Mouse (Mus musculus) bone marrow macrophage, adult 2 months (primary cell): Measurements from ENCODE around the gene Bcl2l13. TPM values are rescaled to one million over a fixed set of nuclear protein-coding genes. Genes with fewer than 3 reads are reported as not detected.

ENCODE experiments used
- H3K27ac ChIP-seq: 2 replicates; pipeline ENCODE4 v1.5.1; 2012; ENCODE audit warnings: low read depth, low read length; ENCODE audit not compliant: insufficient read depth
- H3K4me1 ChIP-seq: 2 replicates; pipeline ENCODE4 v1.6.1; 2012; ENCODE audit warnings: low read length; ENCODE audit not compliant: control insufficient read depth, insufficient read depth
- H3K4me3 ChIP-seq: 2 replicates; pipeline ENCODE4 v1.5.1; 2012; ENCODE audit warnings: mild to moderate bottlenecking, low read length, moderate library complexity; ENCODE audit not compliant: insufficient read depth
- CTCF ChIP-seq: IDR thresholded peaks from 2 replicates; pipeline ENCODE4 v1.5.1; 2012; ENCODE audit warnings: low read depth, mild to moderate bottlenecking, low read length, moderate library complexity
- POLR2A ChIP-seq: IDR thresholded peaks from 2 replicates; pipeline ENCODE4 v1.6.1; 2012; ENCODE audit warnings: mild to moderate bottlenecking, low read depth, low read length, borderline replicate concordance
- polyA plus RNA-seq: library from polyadenylated mRNA; stranded (reverse); fragments of >200 nt; gene quantifications from 2 replicates; pipeline ENCODE4 v1.2.4, GENCODE M21; 2012; ENCODE audit not compliant: missing spikeins, insufficient read depth, insufficient read length

Gene Bcl2l13
- polyA plus RNA-seq, 1 experiment = 13.5 TPM

DNA sequence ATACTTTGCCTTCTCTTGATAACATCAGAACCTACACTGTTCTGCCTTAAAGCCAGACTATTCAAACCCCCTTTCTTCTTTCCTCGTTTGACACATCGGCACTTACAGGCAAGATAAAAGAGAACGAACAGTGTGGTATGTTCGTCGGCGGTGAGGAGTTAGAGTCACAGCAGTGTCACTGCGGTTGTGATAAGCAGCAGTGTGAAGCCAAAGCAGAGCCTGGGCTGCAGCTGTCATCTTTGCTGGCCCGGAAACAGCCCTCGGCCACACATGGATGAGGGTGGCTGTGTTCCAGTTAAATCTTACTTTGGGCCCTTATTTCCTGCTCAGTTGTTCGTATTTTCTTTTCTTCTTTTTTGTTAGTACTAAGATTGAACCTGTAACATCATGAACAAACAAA lies 18.4 kb downstream of the Bcl2l13 start:
- H3K4me3 ChIP-seq = no peak overlapping the region
- TF ChIP-seq POLR2A = no peak
- no peak for TF ChIP-seq CTCF
- H3K27ac ChIP-seq = no peak overlapping the region
- H3K4me1 ChIP-seq = peaks cover 2% of the 10 kb centered on the region

DNA sequence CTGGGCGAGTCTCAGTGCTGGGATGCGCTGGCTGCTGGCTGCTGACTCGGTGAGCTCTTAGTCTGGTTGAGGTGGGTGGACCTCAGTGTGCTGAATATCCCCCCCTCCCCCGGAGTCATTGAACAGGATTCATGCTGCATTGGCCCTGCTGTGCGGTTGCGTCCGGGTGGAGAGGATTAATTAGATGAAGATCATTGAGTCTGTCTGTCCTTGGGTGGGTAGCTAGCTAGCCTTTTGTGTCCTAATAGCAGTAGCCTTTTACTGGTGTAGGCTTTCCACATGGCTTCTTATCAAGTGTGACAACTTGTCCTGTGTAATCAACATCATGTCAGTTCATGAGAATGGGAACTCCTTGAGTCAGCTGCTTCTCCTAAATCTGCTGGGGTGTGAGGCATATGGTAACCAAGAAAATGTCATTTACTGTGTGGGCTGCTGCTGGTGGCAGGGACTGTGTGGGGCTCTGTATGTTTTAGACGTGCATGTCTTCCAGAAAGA lies 22.3 kb downstream of the Bcl2l13 start:
- H3K4me3 ChIP-seq = no peak overlapping the region
- TF ChIP-seq POLR2A = no peak
- TF ChIP-seq CTCF = no peak
- peaks cover 2% of the 10 kb centered on the region for H3K4me1 ChIP-seq
- no peak overlapping the region for H3K27ac ChIP-seq

DNA sequence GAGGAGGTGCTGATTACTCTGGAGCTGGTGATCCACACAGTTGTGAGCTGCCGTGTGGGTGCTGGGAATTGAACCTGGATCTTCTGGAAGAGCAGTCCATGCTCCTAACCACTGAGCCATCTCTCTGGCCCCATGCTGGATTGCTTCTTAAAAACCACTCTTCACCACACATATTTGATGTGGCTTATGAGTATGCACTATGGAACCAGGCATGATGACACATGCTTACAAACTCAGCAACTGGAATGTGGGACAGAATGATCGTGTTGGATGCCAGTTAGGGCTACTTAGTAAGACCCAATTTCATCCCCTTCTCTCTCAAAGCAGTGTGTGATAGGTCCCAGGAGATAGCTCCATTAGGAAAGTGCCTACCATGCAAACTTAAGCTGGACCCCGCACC lies 24.1 kb downstream of the Bcl2l13 start:
- no peak for TF ChIP-seq CTCF
- TF ChIP-seq POLR2A = no peak
- H3K4me3 ChIP-seq = no peak overlapping the region
- H3K27ac ChIP-seq = no peak overlapping the region
- H3K4me1 ChIP-seq = peaks cover 2% of the 10 kb centered on the region

DNA sequence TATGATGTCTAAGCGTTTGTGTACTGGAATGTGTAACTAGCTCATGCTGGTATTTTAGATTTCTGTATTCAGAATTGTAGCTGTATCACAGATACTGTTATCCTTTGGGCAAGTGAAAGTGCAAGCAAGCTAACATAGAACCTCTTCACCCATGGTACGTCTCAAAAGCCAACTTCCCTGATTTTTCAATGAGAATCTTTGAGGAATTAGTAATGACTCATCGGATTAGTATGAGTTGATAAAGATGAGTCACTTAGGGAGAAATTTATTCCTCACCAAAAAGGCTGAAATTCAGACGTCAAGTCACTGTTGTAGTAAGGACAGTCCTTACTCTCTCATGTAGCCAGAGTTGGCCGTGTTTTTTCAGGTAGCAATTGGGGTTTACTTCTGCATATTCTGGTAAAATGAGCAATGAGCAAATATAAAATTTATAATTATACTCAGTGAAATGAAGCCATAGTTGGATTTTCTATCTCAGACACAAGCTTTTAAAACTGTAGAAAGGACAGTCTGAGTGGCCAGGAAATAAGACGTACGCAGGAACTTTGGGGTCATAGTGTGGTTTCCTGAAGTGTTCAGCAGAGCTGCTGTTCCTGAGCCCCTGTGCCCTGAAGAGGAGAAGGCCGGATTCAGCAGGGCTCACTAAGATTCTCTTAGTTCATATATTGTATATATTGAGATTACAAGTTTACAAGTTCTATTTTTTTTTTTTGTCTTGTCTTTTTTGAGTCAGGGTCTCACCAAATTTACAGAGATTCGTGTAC lies 30.2 kb downstream of the Bcl2l13 start:
- no peak overlapping the region for H3K4me3 ChIP-seq
- no peak for TF ChIP-seq CTCF
- H3K4me1 ChIP-seq = peaks cover 15% of the 10 kb centered on the region
- H3K27ac ChIP-seq = no peak overlapping the region

DNA sequence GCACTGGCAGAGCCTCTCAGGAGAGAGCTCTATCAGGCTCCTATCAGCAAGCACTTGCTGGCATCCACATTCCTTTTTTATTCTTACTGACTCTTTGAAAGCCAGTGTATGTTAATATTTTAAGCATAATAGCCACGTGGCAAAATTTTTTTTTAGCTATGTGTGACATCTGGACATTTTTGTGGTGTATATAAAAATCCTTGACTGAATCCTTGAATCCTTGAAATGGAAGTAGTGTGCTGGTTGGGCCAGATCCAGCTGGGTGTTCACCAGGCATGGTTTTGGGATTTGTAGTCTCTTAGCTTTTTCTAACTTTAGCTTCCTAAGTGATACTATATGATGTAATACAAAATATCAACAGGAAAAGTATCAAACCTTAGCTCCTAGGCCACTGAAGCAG lies 32.8 kb downstream of the Bcl2l13 start:
- Histone ChIP-seq H3K4me1 (peaks cover 15% of the 10 kb centered on the region), H3K4me3 (no peak overlapping the region), H3K27ac (no peak overlapping the region)
- no peak for TF ChIP-seq POLR2A
- TF ChIP-seq CTCF = no peak

DNA sequence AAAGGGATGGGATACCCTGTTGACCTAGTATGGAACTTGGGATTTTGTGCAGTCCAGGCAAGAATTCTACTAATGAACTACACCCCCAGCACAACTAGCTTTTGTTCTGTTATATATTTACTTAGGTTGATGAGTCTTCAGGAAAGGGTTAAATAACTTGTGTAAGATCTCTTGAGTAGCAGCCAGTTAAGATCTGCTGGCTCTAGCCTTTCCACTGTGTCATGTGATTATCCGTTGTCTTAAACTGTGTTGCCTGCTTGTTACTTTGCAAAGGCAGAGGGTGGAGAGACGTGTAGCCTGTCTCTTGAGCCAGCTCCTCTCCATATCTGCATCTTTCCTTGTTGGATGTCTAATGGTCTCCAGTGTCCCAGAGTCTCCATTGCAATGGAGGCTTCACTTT lies 35.3 kb downstream of the Bcl2l13 start:
- peaks cover 7% of the 10 kb centered on the region for H3K4me1 ChIP-seq
- H3K4me3 ChIP-seq = no peak overlapping the region
- H3K27ac ChIP-seq = no peak overlapping the region
- no peak for TF ChIP-seq POLR2A
- no peak for TF ChIP-seq CTCF

DNA sequence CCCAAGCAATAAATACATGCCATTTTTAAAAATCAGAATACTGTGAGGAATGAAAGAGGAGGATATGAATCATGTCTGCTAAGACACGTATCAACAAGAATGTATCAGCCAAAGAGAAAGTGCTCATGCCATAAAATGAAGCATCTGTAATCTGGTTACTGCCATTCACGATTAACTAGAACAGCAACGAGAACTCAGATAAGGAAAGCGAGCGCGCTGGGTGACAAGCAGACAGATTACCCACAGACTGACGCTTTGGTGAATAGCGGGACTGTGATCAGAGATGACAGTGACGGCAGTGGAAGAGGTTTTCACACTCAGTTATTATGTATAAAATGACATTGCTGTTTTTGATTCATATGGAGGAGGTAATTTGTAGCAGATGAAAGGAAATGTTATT lies 37.9 kb downstream of the Bcl2l13 start:
- no peak overlapping the region for H3K4me3 ChIP-seq
- peaks cover 2% of the 10 kb centered on the region; the same call in 1 of the 2 replicates for H3K4me1 ChIP-seq
- H3K27ac ChIP-seq = no peak overlapping the region
- no peak for TF ChIP-seq POLR2A
- TF ChIP-seq CTCF = no peak

DNA sequence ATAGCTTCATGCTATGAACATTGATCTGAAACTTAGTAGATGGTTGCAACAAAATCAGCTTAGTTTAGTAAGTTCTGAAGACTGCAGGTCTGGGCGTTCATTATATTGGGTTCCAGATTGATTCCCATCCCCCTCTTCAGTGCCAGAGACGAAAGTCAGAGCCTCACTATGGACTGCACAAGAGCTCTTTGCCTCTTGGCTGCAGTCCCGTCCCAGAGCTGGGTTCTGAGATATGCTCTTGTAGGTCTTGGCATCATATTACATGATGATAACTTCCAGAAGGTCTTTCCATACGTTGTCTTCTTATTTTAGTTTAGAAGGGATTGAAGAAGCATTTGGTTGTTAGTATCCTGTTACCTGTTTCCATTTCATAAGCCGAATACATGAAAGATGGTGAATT lies 43.0 kb downstream of the Bcl2l13 start:
- TF ChIP-seq CTCF (no peak), POLR2A (no peak)
- no peak overlapping the region for H3K4me3 ChIP-seq
- H3K4me1 ChIP-seq = peaks cover 2% of the 10 kb centered on the region; the same call in 1 of the 2 replicates
- H3K27ac ChIP-seq = no peak overlapping the region

DNA sequence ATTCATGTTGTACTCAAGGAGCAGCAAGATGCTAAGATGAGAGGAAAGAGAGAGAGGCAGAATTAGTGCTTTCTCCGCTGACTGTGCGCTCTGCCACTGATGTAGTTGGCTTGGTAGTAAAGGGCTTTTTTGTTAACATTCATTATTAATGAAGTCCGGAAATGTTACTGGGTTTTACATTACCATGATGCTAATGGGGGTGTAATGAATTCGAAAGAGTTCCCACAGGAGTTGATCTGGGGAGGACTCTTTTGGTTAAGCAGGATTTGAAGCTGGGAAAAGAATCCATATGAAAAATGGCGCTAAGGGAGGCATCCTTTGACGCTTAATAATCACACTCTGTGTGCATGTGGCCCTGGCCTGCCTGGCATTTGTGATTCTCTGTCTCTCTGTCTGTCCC lies 48.4 kb downstream of the Bcl2l13 start:
- no peak overlapping the region for H3K27ac ChIP-seq
- peaks cover 12% of the 10 kb centered on the region for H3K4me1 ChIP-seq
- H3K4me3 ChIP-seq = no peak overlapping the region
- TF ChIP-seq POLR2A (no peak), CTCF (no peak)

DNA sequence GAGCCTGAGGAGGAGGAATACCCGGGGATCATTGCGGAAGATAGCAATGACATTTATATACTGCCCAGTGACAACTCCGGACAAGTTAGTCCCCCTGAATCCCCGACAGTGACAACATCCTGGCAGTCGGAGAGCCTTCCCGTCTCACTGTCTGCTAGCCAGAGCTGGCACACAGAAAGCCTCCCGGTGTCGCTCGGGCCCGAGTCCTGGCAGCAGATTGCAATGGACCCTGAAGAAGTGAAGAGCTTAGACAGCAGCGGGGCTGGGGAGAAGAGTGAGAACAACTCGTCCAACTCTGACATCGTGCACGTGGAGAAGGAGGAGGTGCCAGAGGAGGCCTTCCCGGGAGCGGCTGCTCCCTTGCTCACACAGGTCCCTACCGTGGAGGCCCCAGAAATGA lies 50.7 kb downstream of the Bcl2l13 start:
- Histone ChIP-seq H3K4me1 (peaks cover 12% of the 10 kb centered on the region), H3K4me3 (no peak overlapping the region), H3K27ac (no peak overlapping the region)
- TF ChIP-seq POLR2A (no peak), CTCF (no peak)
